Mouse (Mus musculus) intestine, postnatal 0 days (tissue): ENCODE measurements at regions not wholly inside any gene's neighbourhood (a gene's known extent, or its start where the extent isn't known, plus 50 kb on each side); places are given as distances from the start of the nearest gene placed in this dataset.

Experiments used
- ATAC-seq: fragments of 200-750 bp; cut with Nextera tagmentation; 2 replicates; pipeline ENCODE4 v1.8.0; 2017; ENCODE audit warnings: mild to moderate bottlenecking, moderate TSS enrichment, moderate library complexity
- H3K27ac ChIP-seq: fragments of 300-500 bp; sonication (generic); 2 replicates; pipeline ENCODE4 v1.5.1; 2014; ENCODE audit warnings: mild to moderate bottlenecking, low read depth, low read length, moderate library complexity
- H3K27me3 ChIP-seq: fragments of 300-500 bp; sonication (generic); replicated peaks from 2 replicates; pipeline ENCODE4 v1.6.1; 2014; ENCODE audit warnings: low read length, mixed read lengths; ENCODE audit not compliant: control insufficient read depth, insufficient read depth
- H3K36me3 ChIP-seq: fragments of 300-500 bp; sonication (generic); 2 replicates; pipeline ENCODE4 v1.6.1; 2014; ENCODE audit warnings: mild to moderate bottlenecking, moderate library complexity; ENCODE audit not compliant: control insufficient read depth, insufficient read depth
- H3K4me1 ChIP-seq: fragments of 300-500 bp; sonication (generic); replicated peaks from 2 replicates; pipeline ENCODE4 v1.6.1; 2014; ENCODE audit warnings: antibody characterized with exemption, low read length, mixed read lengths; ENCODE audit not compliant: control insufficient read depth, insufficient read depth
- H3K4me2 ChIP-seq: fragments of 300-500 bp; sonication (generic); replicated peaks from 2 replicates; pipeline ENCODE4 v1.6.1; 2014; ENCODE audit warnings: low read depth, mild to moderate bottlenecking, moderate library complexity
- H3K4me3 ChIP-seq: fragments of 300-500 bp; sonication (generic); 2 replicates; pipeline ENCODE4 v1.5.1; 2014; ENCODE audit warnings: low read depth, low read length
- H3K9ac ChIP-seq: fragments of 300-500 bp; sonication (generic); 2 replicates; pipeline ENCODE4 v1.6.1; 2014; ENCODE audit warnings: mild to moderate bottlenecking, low read depth, low read length
- H3K9me3 ChIP-seq: fragments of 300-500 bp; sonication (generic); 2 replicates; pipeline ENCODE4 v1.6.1; 2016; ENCODE audit warnings: mixed run types; ENCODE audit not compliant: control insufficient read depth
- CTCF ChIP-seq: sonication (generic); IDR thresholded peaks from 2 replicates; pipeline ENCODE4 v1.5.1; 2016; ENCODE audit warnings: low read depth, mild to moderate bottlenecking, control low read depth, antibody characterized with exemption, moderate library complexity
- WGBS: fragments of 180-500 bp; shearing (Covaris S2); extraction: QIAGEN DNeasy Blood & Tissue Kit; methylation state at CpG from one replicate; pipeline ENCODE4 v1.1.7; 2014; 5-methylcytosine and 5-hydroxymethylcytosine counted together

DNA sequence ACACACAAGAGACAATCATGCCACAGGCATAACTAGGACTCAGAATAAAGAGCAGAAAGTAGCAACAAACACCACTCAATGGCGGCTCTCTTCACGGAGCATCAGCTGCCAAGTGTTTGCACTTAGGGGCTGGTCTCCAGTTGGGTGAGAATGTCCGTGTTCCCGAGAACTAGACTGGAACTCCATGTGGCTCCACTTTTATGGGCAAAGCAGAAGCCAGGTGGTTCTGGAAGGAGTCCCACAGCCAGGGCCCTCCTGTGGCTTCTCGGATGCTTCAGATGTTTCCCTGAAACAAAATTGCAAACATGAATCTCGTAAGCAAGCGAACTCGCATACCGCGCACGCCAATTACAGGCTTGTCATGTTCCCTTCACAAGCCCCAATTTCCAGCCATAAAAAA, 113.7 kb upstream of the Mgmt start:
- no peaks in the 10 kb centered on the region for H3K36me3 ChIP-seq
- H3K27ac ChIP-seq, result no peak overlapping the region
- H3K4me2 ChIP-seq, result no peak overlapping the region
- no peak overlapping the region for H3K4me3 ChIP-seq
- 91% methylated on average over 11 of the region's 11 CpGs for WGBS
- no peaks in the 10 kb centered on the region for H3K4me1 ChIP-seq
- H3K9ac ChIP-seq, result no peak overlapping the region
- TF ChIP-seq CTCF, result no peak
- no peaks in the 10 kb centered on the region for H3K9me3 ChIP-seq
- ATAC-seq, result no peak
- no peaks in the 10 kb centered on the region for H3K27me3 ChIP-seq

- TF ChIP-seq CTCF, result no peak
- 69% methylated on average over 2 of the region's 2 CpGs for WGBS
Observed at GRCm38 (mm10) chr7:136791162-136791561, 103.3 kb upstream of the Mgmt start.

GRCm38 (mm10) chr7:136792131-136792530, 102.3 kb upstream of the Mgmt start:
- no peaks in the 10 kb centered on the region for H3K36me3 ChIP-seq
- H3K4me1 ChIP-seq, result no peaks in the 10 kb centered on the region
- no peak for ATAC-seq
- H3K4me2 ChIP-seq, result no peak overlapping the region
- WGBS, result 76% methylated on average over 5 of the region's 5 CpGs
- H3K9ac ChIP-seq, result no peak overlapping the region
- no peaks in the 10 kb centered on the region for H3K9me3 ChIP-seq
- H3K4me3 ChIP-seq, result no peak overlapping the region
- H3K27ac ChIP-seq, result no peak overlapping the region
- TF ChIP-seq CTCF, result no peak
- H3K27me3 ChIP-seq, result no peaks in the 10 kb centered on the region

More at GRCm38 (mm10) chr7:136791162-136791561, 103.3 kb upstream of the Mgmt start:
- ATAC-seq, result no peak
- no peaks in the 10 kb centered on the region for H3K9me3 ChIP-seq
- H3K36me3 ChIP-seq, result no peaks in the 10 kb centered on the region
- no peak overlapping the region for H3K27ac ChIP-seq
- H3K4me1 ChIP-seq, result no peaks in the 10 kb centered on the region
- H3K4me2 ChIP-seq, result no peak overlapping the region
- H3K4me3 ChIP-seq, result no peak overlapping the region
- H3K9ac ChIP-seq, result no peak overlapping the region
- H3K27me3 ChIP-seq, result no peaks in the 10 kb centered on the region

GRCm38 (mm10) chr7:136796415-136796814, 98.0 kb upstream of the Mgmt start:
- H3K4me2 ChIP-seq, result no peak overlapping the region
- TF ChIP-seq CTCF, result no peak
- no peak overlapping the region for H3K4me3 ChIP-seq
- H3K27ac ChIP-seq, result no peak overlapping the region
- no peak overlapping the region for H3K9ac ChIP-seq
- no peaks in the 10 kb centered on the region for H3K27me3 ChIP-seq
- H3K36me3 ChIP-seq, result no peaks in the 10 kb centered on the region
- H3K4me1 ChIP-seq, result no peaks in the 10 kb centered on the region
- no peak for ATAC-seq
- H3K9me3 ChIP-seq, result no peaks in the 10 kb centered on the region

GRCm38 (mm10) chr7:136797780-136798435, 96.5 kb upstream of the Mgmt start:
- no peak for TF ChIP-seq CTCF
- Histone ChIP-seq H3K27me3 (no peaks in the 10 kb centered on the region), H3K27ac (no peak overlapping the region), H3K9ac (no peak overlapping the region), H3K9me3 (no peaks in the 10 kb centered on the region), H3K4me2 (no peak overlapping the region), H3K36me3 (no peaks in the 10 kb centered on the region), H3K4me3 (no peak overlapping the region), H3K4me1 (no peaks in the 10 kb centered on the region)
- ATAC-seq, result no peak
- 59% methylated on average over 11 of the region's 11 CpGs for WGBS

DNA sequence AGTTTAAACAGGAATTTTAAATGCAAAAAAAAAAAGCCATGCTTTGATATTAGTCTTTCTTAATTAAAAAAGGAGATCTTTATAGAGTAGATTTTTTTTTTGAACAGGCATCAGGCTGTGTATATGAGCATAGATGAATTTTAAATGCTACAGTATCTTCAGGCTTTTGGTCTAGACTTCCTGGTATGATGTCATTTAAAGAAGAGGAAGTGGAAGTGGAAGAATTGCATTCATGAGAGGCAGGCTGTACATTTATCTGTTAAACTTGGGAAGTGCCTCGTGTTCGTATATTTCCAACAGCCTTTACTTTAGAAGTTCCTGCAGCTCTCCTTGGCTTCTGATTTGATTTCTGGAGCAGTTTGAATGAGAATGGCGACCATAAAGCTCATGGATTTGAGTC, 95.8 kb upstream of the Mgmt start:
- no peaks in the 10 kb centered on the region for H3K36me3 ChIP-seq
- no peak overlapping the region for H3K4me3 ChIP-seq
- 0 out of 2 replicates have a peak, but pooled peaks cover 3% of the 10 kb centered on the region for H3K27me3 ChIP-seq
- WGBS, result 75% methylated on average over 3 of the region's 3 CpGs
- no peak for TF ChIP-seq CTCF
- no peak overlapping the region for H3K9ac ChIP-seq
- no peaks in the 10 kb centered on the region for H3K4me1 ChIP-seq
- H3K9me3 ChIP-seq, result no peaks in the 10 kb centered on the region
- ATAC-seq, result no peak
- no peak overlapping the region for H3K4me2 ChIP-seq
- no peak overlapping the region for H3K27ac ChIP-seq

DNA sequence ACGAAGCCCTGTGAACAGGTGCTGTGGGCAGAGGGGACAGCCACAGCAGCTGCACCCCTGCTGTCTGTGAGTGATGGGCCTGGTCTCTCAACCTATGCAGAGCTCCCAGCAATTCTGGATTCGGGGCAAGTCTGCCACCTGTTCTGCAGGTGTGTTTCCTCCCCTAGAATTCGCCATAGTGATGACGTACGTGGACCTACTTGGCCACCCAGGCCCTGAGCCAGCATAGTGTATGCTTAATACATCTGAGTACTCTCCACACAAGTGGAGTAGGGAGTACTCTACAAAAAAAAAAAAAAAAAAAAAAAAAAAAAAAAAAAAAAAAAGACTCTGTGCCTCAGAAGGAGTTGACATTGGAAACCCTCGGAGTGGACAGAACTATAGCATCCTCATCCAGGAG, 87.3 kb upstream of the Mgmt start:
- Histone ChIP-seq H3K9ac (no peak overlapping the region), H3K4me1 (no peaks in the 10 kb centered on the region), H3K9me3 (no peaks in the 10 kb centered on the region), H3K36me3 (no peaks in the 10 kb centered on the region), H3K27ac (no peak overlapping the region), H3K4me3 (no peak overlapping the region), H3K4me2 (no peak overlapping the region), H3K27me3 (0 out of 2 replicates have a peak, but pooled peaks cover 3% of the 10 kb centered on the region)
- WGBS, result 91% methylated on average over 6 of the region's 6 CpGs
- ATAC-seq, result no peak
- no peak for TF ChIP-seq CTCF
